Mouse (Mus musculus) MEL (cell line): ENCODE results near the gene Ston1. TPM values are rescaled to one million over a fixed set of nuclear protein-coding genes. Genes with fewer than 3 reads are reported as not detected.

Experiments
- DNase-seq: peaks from one replicate; pipeline ENCODE4 v3.0.0; 2011; ENCODE audit warnings: low read depth, low spot score
- H3K27ac ChIP-seq: 2 replicates; pipeline ENCODE4 v1.5.1; 2012; ENCODE audit warnings: low read depth, mild to moderate bottlenecking, control low read depth, low read length, moderate library complexity; ENCODE audit not compliant: control insufficient read depth
- H3K27me3 ChIP-seq, 2 experiments: fragments of 150-350 bp in 1 of 2; sonication (generic) in 1 of 2; 2 replicates each; pipeline ENCODE4 v1.6.1; 2012; ENCODE audit warnings: low read length in 2 of 2, mild to moderate bottlenecking in 2 of 2, improper control_type of control experiment in 1 of 2, moderate library complexity in 1 of 2; ENCODE audit not compliant: insufficient read depth in 2 of 2, control insufficient read depth in 1 of 2
- H3K36me3 ChIP-seq, 2 experiments: 2 replicates each; pipeline ENCODE4 v1.6.1; 2012 to 2014; ENCODE audit warnings: low read length in 2 of 2, improper control_type of control experiment in 1 of 2, inconsistent platforms in 1 of 2, mild to moderate bottlenecking in 1 of 2; ENCODE audit not compliant: insufficient read depth in 2 of 2, control insufficient read depth in 1 of 2
- H3K4me1 ChIP-seq, 2 experiments: fragments of 150-350 bp in 1 of 2; sonication (generic) in 1 of 2; 2 replicates each; pipeline ENCODE4 v1.6.1; 2012; ENCODE audit warnings: low read length in 2 of 2, improper control_type of control experiment in 1 of 2, mild to moderate bottlenecking in 1 of 2; ENCODE audit not compliant: insufficient read depth in 2 of 2, control insufficient read depth in 1 of 2
- H3K4me3 ChIP-seq, 2 experiments: fragments of 150-350 bp in 1 of 2; sonication (generic) in 1 of 2; 2 replicates each; pipeline ENCODE4 v1.5.1; 2012; ENCODE audit warnings: low read depth in 2 of 2, low read length in 2 of 2, mild to moderate bottlenecking in 2 of 2, moderate library complexity in 2 of 2, control low read depth in 1 of 2, improper control_type of control experiment in 1 of 2; ENCODE audit not compliant: control insufficient read depth in 1 of 2, insufficient read depth in 1 of 2
- H3K79me2 ChIP-seq: 2 replicates; pipeline ENCODE4 v1.6.1; 2012; ENCODE audit warnings: mild to moderate bottlenecking, low read length, moderate library complexity; ENCODE audit not compliant: control insufficient read depth, poor library complexity, insufficient read depth
- H3K9ac ChIP-seq: 2 replicates; pipeline ENCODE4 v1.6.1; 2012; ENCODE audit warnings: low read depth, mild to moderate bottlenecking, control low read depth, low read length, moderate library complexity; ENCODE audit not compliant: control insufficient read depth, poor library complexity, severe bottlenecking
- H3K9me3 ChIP-seq: fragments of 150-350 bp; sonication (generic); replicated peaks from 2 replicates; pipeline ENCODE4 v1.6.1; 2012; ENCODE audit warnings: mild to moderate bottlenecking, low read length, improper control_type of control experiment, moderate library complexity; ENCODE audit not compliant: insufficient read depth
- ELF1 ChIP-seq: IDR thresholded peaks from 2 replicates; pipeline ENCODE4 v1.6.1; 2014; ENCODE audit warnings: low read depth, mild to moderate bottlenecking, inconsistent platforms, low read length, improper control_type of control experiment, moderate library complexity
- ETS1 ChIP-seq: IDR thresholded peaks from 2 replicates; pipeline ENCODE4 v1.6.1; 2012; ENCODE audit warnings: low read depth, mild to moderate bottlenecking, inconsistent platforms, low read length, improper control_type of control experiment, moderate library complexity
- GATA1 ChIP-seq: IDR thresholded peaks from 2 replicates; pipeline ENCODE4 v1.6.1; 2011; ENCODE audit warnings: low read depth, low read length, improper control_type of control experiment
- JUND ChIP-seq: IDR thresholded peaks from 2 replicates; pipeline ENCODE4 v1.6.1; 2011; ENCODE audit warnings: low read depth, mild to moderate bottlenecking, improper control_type of control experiment, low read length
- KAT2A ChIP-seq: conservative IDR thresholded peaks from 2 replicates; pipeline ENCODE4 v1.6.1; 2012; ENCODE audit warnings: low read depth, low read length, improper control_type of control experiment, inconsistent platforms
- MAFK ChIP-seq: IDR thresholded peaks from 2 replicates; pipeline ENCODE4 v1.6.1; 2011; ENCODE audit warnings: low read depth, mild to moderate bottlenecking, low read length, improper control_type of control experiment, borderline replicate concordance
- MAZ ChIP-seq: IDR thresholded peaks from 2 replicates; pipeline ENCODE4 v1.6.1; 2012; ENCODE audit warnings: low read depth, mild to moderate bottlenecking, inconsistent platforms, low read length, improper control_type of control experiment
- MYB ChIP-seq: IDR thresholded peaks from 2 replicates; pipeline ENCODE4 v1.6.1; 2011; ENCODE audit warnings: mild to moderate bottlenecking, low read depth, low read length, improper control_type of control experiment
- NELFE ChIP-seq: IDR thresholded peaks from 2 replicates; pipeline ENCODE4 v1.6.1; 2011; ENCODE audit warnings: low read depth, low read length, improper control_type of control experiment
- NRF1 ChIP-seq: IDR thresholded peaks from 2 replicates; pipeline ENCODE4 v1.6.1; 2014; ENCODE audit warnings: low read depth, mild to moderate bottlenecking, inconsistent platforms, low read length, improper control_type of control experiment, moderate library complexity; ENCODE audit not compliant: poor library complexity, insufficient read depth, severe bottlenecking
- RAD21 ChIP-seq: IDR thresholded peaks from 2 replicates; pipeline ENCODE4 v1.6.1; 2011; ENCODE audit warnings: mild to moderate bottlenecking, low read depth, low read length, improper control_type of control experiment
- RCOR1 ChIP-seq: IDR thresholded peaks from 2 replicates; pipeline ENCODE4 v1.6.1; 2012; ENCODE audit warnings: low read depth, mild to moderate bottlenecking, inconsistent platforms, low read length, improper control_type of control experiment
- SIN3A ChIP-seq: IDR thresholded peaks from 2 replicates; pipeline ENCODE4 v1.6.1; 2012; ENCODE audit warnings: low read length, improper control_type of control experiment, inconsistent platforms
- SMC3 ChIP-seq: IDR thresholded peaks from 2 replicates; pipeline ENCODE4 v1.6.1; 2011; ENCODE audit warnings: low read depth, low read length, improper control_type of control experiment
- TAL1 ChIP-seq: IDR thresholded peaks from 2 replicates; pipeline ENCODE4 v1.6.1; 2012; ENCODE audit warnings: mild to moderate bottlenecking, inconsistent platforms, low read length, moderate library complexity, mixed read lengths
- UBTF ChIP-seq: IDR thresholded peaks from 2 replicates; pipeline ENCODE4 v1.6.1; 2012; ENCODE audit warnings: low read depth, mild to moderate bottlenecking, inconsistent platforms, low read length, improper control_type of control experiment, moderate library complexity, borderline replicate concordance; ENCODE audit not compliant: insufficient read depth
- USF1 ChIP-seq: IDR thresholded peaks from 2 replicates; pipeline ENCODE4 v1.6.1; 2014; ENCODE audit warnings: low read depth, mild to moderate bottlenecking, inconsistent platforms, low read length, improper control_type of control experiment, moderate library complexity
- ZC3H11A ChIP-seq: IDR thresholded peaks from 2 replicates; pipeline ENCODE4 v1.6.1; 2012; ENCODE audit warnings: low read depth, mild to moderate bottlenecking, inconsistent platforms, low read length, improper control_type of control experiment
- ZMIZ1 ChIP-seq: IDR thresholded peaks from 2 replicates; pipeline ENCODE4 v1.6.1; 2012; ENCODE audit warnings: low read depth, mild to moderate bottlenecking, inconsistent platforms, low read length, improper control_type of control experiment, moderate library complexity
- ZNF384 ChIP-seq: IDR thresholded peaks from 2 replicates; pipeline ENCODE4 v1.6.1; 2012; ENCODE audit warnings: low read depth, mild to moderate bottlenecking, inconsistent platforms, low read length, improper control_type of control experiment
- polyA plus RNA-seq, 2 experiments: library from polyadenylated mRNA; stranded (reverse) in 1 of 2; unstranded in 1 of 2; fragments of >175 nt in 1 of 2; fragments of >200 nt in 1 of 2; gene quantifications; 2 replicates each; pipeline versions ENCODE4 v1.2.1 to v1.2.4; 2012; ENCODE audit warnings: low replicate concordance in 2 of 2, low read depth in 1 of 2; ENCODE audit not compliant: insufficient read length in 2 of 2, insufficient read depth in 1 of 2, missing spikeins in 1 of 2
- total RNA-seq: library from RNA; depleted of rRNA; stranded (reverse); fragments of 300-350 nt; gene quantifications from 2 replicates; pipeline ENCODE4 v1.2.3, GENCODE M21; 2012

The Ston1 gene
- total and polyA plus RNA-seq, 3 experiments = 0.39 to 4.9 TPM; not detected in 1

- Histone ChIP-seq H3K9ac (no peak overlapping the region), H3K9me3 (no peaks in the 10 kb centered on the region), H3K4me3 (no peak overlapping the region), H3K79me2 (no peaks in the 10 kb centered on the region), H3K27ac (no peak overlapping the region), H3K36me3 (peaks cover 0 to 2% of the 10 kb centered on the region in 2 experiments; a peak in 1 of 4 replicates), H3K27me3 (no peaks in the 10 kb centered on the region)
- DNase-seq = no peak
- no peak for TF ChIP-seq ELF1
- TF ChIP-seq MAZ = no peak
- TF ChIP-seq ZNF384 = no peak
- no peak for TF ChIP-seq UBTF
- no peak for TF ChIP-seq MAFK
- TF ChIP-seq NELFE = no peak
- TF ChIP-seq SIN3A = no peak
- no peak for TF ChIP-seq RCOR1
- TF ChIP-seq USF1 = no peak
- no peak for TF ChIP-seq TAL1
- TF ChIP-seq SMC3 = no peak
- TF ChIP-seq ZMIZ1 = no peak
- no peak for TF ChIP-seq RAD21
- TF ChIP-seq ETS1 = no peak
- no peak for TF ChIP-seq JUND
- no peak for TF ChIP-seq GATA1
- no peak for TF ChIP-seq MYB
- TF ChIP-seq, all 39 proteins: peak for 0
- no peaks in the 10 kb centered on the region; a peak in 1 of 4 replicates for H3K4me1 ChIP-seq
Measured at GRCm38 (mm10) chr17:88603943-88604342, 6.5 kb downstream of the Ston1 start.

- TF ChIP-seq USF1 (no peak), ZC3H11A (no peak), NRF1 (no peak), KAT2A (no peak), RCOR1 (no peak), MYB (no peak), SMC3 (no peak), TAL1 (no peak)
- no peak for DNase-seq
- no peaks in the 10 kb centered on the region; a peak in 1 of 4 replicates for H3K4me1 ChIP-seq
- no peaks in the 10 kb centered on the region for H3K27me3 ChIP-seq
- no peak overlapping the region for H3K9ac ChIP-seq
- H3K27ac ChIP-seq = no peak overlapping the region
- no peaks in the 10 kb centered on the region for H3K9me3 ChIP-seq
- no peaks in the 10 kb centered on the region for H3K79me2 ChIP-seq
- no peak overlapping the region for H3K4me3 ChIP-seq
- H3K36me3 ChIP-seq = peaks cover 0 to 2% of the 10 kb centered on the region in 2 experiments; a peak in 1 of 4 replicates
Measured at GRCm38 (mm10) chr17:88606056-88606455, 8.6 kb downstream of the Ston1 start.
